Mouse (Mus musculus) heart, postnatal 0 days (tissue): Measurements from ENCODE around the gene Syna. TPM values are rescaled to one million over a fixed set of nuclear protein-coding genes. Genes with fewer than 3 reads are reported as not detected.

Experiments used
- ATAC-seq: fragments of 200-750 bp; cut with Nextera tagmentation; 2 replicates; pipeline ENCODE4 v1.8.0; 2017; ENCODE audit warnings: low read depth, moderate number of reproducible peaks, moderate library complexity; ENCODE audit not compliant: insufficient read depth
- DNase-seq: peaks from one replicate; pipeline ENCODE4 v3.0.0-alpha.2; 2016; ENCODE audit warnings: low spot score
- H3K27ac ChIP-seq: fragments of 300-500 bp; sonication (generic); 2 replicates; pipeline ENCODE4 v1.5.1; 2014; ENCODE audit warnings: low read depth, mild to moderate bottlenecking
- H3K27me3 ChIP-seq: fragments of 300-500 bp; sonication (generic); 2 replicates; pipeline ENCODE4 v1.6.1; 2014; ENCODE audit warnings: low read length, mixed read lengths; ENCODE audit not compliant: control insufficient read depth, insufficient read depth
- H3K36me3 ChIP-seq: fragments of 300-500 bp; sonication (generic); replicated peaks from 2 replicates; pipeline ENCODE4 v1.6.1; 2014; ENCODE audit warnings: low read length, mixed read lengths; ENCODE audit not compliant: control insufficient read depth, insufficient read depth
- H3K4me1 ChIP-seq: fragments of 300-500 bp; sonication (generic); 2 replicates; pipeline ENCODE4 v1.6.1; 2014; ENCODE audit warnings: antibody characterized with exemption; ENCODE audit not compliant: control insufficient read depth, insufficient read depth
- H3K4me2 ChIP-seq: fragments of 300-500 bp; sonication (generic); 2 replicates; pipeline ENCODE4 v1.6.1; 2014; ENCODE audit warnings: low read depth, mild to moderate bottlenecking, low read length, moderate library complexity
- H3K4me3 ChIP-seq: fragments of 300-500 bp; sonication (generic); 2 replicates; pipeline ENCODE4 v1.5.1; 2014; ENCODE audit warnings: low read depth, low read length
- H3K9ac ChIP-seq: fragments of 300-500 bp; sonication (generic); replicated peaks from 2 replicates; pipeline ENCODE4 v1.6.1; 2014; ENCODE audit warnings: low read depth, low read length, mixed read lengths
- H3K9me3 ChIP-seq: fragments of 300-500 bp; sonication (generic); replicated peaks from 2 replicates; pipeline ENCODE4 v1.6.1; 2016; ENCODE audit warnings: low read length; ENCODE audit not compliant: control insufficient read depth
- CTCF ChIP-seq: IDR thresholded peaks from 2 replicates; pipeline ENCODE4 v1.5.1; 2016; ENCODE audit warnings: antibody characterized with exemption, control low read depth, low read depth
- EP300 ChIP-seq: IDR thresholded peaks from 2 replicates; pipeline ENCODE4 v1.6.1; 2016; ENCODE audit warnings: antibody characterized with exemption, low read depth
- WGBS: fragments of 180-500 bp; shearing (Covaris S2); extraction: QIAGEN DNeasy Blood & Tissue Kit; methylation state at CpG from one replicate; pipeline ENCODE4 v1.1.7; 2014; 5-methylcytosine and 5-hydroxymethylcytosine counted together
- polyA plus RNA-seq: library from polyadenylated mRNA; unstranded; fragments of >200 nt; fragmentation: Nextera tagmentation; extraction: Ambion mirVana; gene quantifications from 2 replicates; pipeline ENCODE4 v1.2.1, GENCODE M21; 2015
- total RNA-seq: library from RNA; depleted of rRNA; stranded (reverse); fragments of >200 nt; gene quantifications from 2 replicates; pipeline ENCODE4 v1.2.3, GENCODE M21; 2014; ENCODE audit warnings: low replicate concordance

Gene Syna
- total and polyA plus RNA-seq, 2 experiments from 2014 or later: not detected

GRCm38 (mm10) chr5:134549640-134550168 is 10.3 kb downstream of the Syna start:
- ATAC-seq (no peak), DNase-seq (no peak)
- 0 out of 2 replicates have a peak, but pooled peaks cover 3% of the 10 kb centered on the region for H3K27me3 ChIP-seq
- H3K4me1 ChIP-seq: no peaks in the 10 kb centered on the region
- no peak overlapping the region for H3K4me2 ChIP-seq
- no peak overlapping the region for H3K9ac ChIP-seq
- H3K36me3 ChIP-seq: no peaks in the 10 kb centered on the region
- no peak overlapping the region for H3K4me3 ChIP-seq
- H3K9me3 ChIP-seq: no peaks in the 10 kb centered on the region
- H3K27ac ChIP-seq: no peak overlapping the region
- 67% methylated on average over 2 of the region's 3 CpGs for WGBS
- TF ChIP-seq EP300 (no peak), CTCF (no peak)

GRCm38 (mm10) chr5:134548306-134548705 is 11.7 kb downstream of the Syna start:
- DNase-seq: no peak
- no peak overlapping the region for H3K4me3 ChIP-seq

GRCm38 (mm10) chr5:134546790-134547189 is 13.2 kb downstream of the Syna start:
- H3K4me3 ChIP-seq: no peak overlapping the region
- H3K9ac ChIP-seq: no peak overlapping the region
- H3K4me2 ChIP-seq: no peak overlapping the region
- peaks cover 8% of the 10 kb centered on the region; the same call in 1 of the 2 replicates for H3K4me1 ChIP-seq
- no peaks in the 10 kb centered on the region for H3K36me3 ChIP-seq
- WGBS: 79% methylated on average over 7 of the region's 7 CpGs
- no peak overlapping the region for H3K27ac ChIP-seq
- DNase-seq (no peak), ATAC-seq (no peak)
- 0 out of 2 replicates have a peak, but pooled peaks cover 3% of the 10 kb centered on the region for H3K27me3 ChIP-seq
- H3K9me3 ChIP-seq: no peaks in the 10 kb centered on the region
- TF ChIP-seq EP300: no peak
- TF ChIP-seq CTCF: no peak

More at GRCm38 (mm10) chr5:134548306-134548705, 11.7 kb downstream of the Syna start:
- ATAC-seq: no peak
- no peak overlapping the region for H3K27ac ChIP-seq
- H3K36me3 ChIP-seq: no peaks in the 10 kb centered on the region
- no peak for TF ChIP-seq CTCF
- no peak for TF ChIP-seq EP300
- 0 out of 2 replicates have a peak, but pooled peaks cover 4% of the 10 kb centered on the region for H3K4me1 ChIP-seq
- 0 out of 2 replicates have a peak, but pooled peaks cover 3% of the 10 kb centered on the region for H3K27me3 ChIP-seq
- no peak overlapping the region for H3K4me2 ChIP-seq
- no peak overlapping the region for H3K9ac ChIP-seq
- no peaks in the 10 kb centered on the region for H3K9me3 ChIP-seq
- WGBS: 40% methylated on average over 5 of the region's 5 CpGs

GRCm38 (mm10) chr5:134545242-134545629 is 14.7 kb downstream of the Syna start:
- 0 out of 2 replicates have a peak, but pooled peaks have one; percentile 8 for TF ChIP-seq CTCF
- no peak for TF ChIP-seq EP300
- DNase-seq: no peak

GRCm38 (mm10) chr5:134544516-134545241 is 15.3 kb downstream of the Syna start:
- TF ChIP-seq EP300: no peak
- TF ChIP-seq CTCF: no peak
- Histone ChIP-seq H3K27me3 (no peaks in the 10 kb centered on the region), H3K36me3 (no peaks in the 10 kb centered on the region), H3K9me3 (no peaks in the 10 kb centered on the region), H3K4me2 (0 out of 2 replicates have a peak overlapping the region, but pooled peaks have one; percentile 6), H3K4me3 (no peak overlapping the region), H3K9ac (no peak overlapping the region), H3K27ac (0 out of 2 replicates have a peak overlapping the region, but pooled peaks have one; percentile 20), H3K4me1 (peaks cover 16% of the 10 kb centered on the region)
- ATAC-seq: no peak
- DNase-seq: no peak
- 46% methylated on average over 19 of the region's 19 CpGs for WGBS

More at GRCm38 (mm10) chr5:134545242-134545629, 14.7 kb downstream of the Syna start:
- no peaks in the 10 kb centered on the region for H3K27me3 ChIP-seq
- no peak overlapping the region for H3K4me3 ChIP-seq
- no peaks in the 10 kb centered on the region for H3K36me3 ChIP-seq
- no peak overlapping the region for H3K27ac ChIP-seq
- no peak overlapping the region for H3K9ac ChIP-seq
- no peak overlapping the region for H3K4me2 ChIP-seq
- ATAC-seq: no peak
- WGBS: 45% methylated on average over 3 of the region's 3 CpGs
- peaks cover 16% of the 10 kb centered on the region for H3K4me1 ChIP-seq
- H3K9me3 ChIP-seq: no peaks in the 10 kb centered on the region
